Mouse (Mus musculus) gastrocnemius, adult 8-10 months (tissue): ENCODE results near the gene Osbpl5. TPM values are rescaled to one million over a fixed set of nuclear protein-coding genes. Genes with fewer than 3 reads are reported as not detected.
"Not testable (repeated sequence)": the region's sequence is repeated elsewhere in the genome, so short reads cannot be mapped to it uniquely, and the experiment has no call there.

ENCODE experiments used
- DNase-seq, 2 experiments: peaks; one replicate each; pipeline ENCODE4 v3.0.0; 2022; ENCODE audit warnings: low spot score in 2 of 2
- microRNA-seq: library from miRNA; unstranded; fragments of <30 nt; microRNA quantifications from one replicate; pipeline ENCODE4 v1.2.0, GENCODE M21; 2022
- total RNA-seq, 4 experiments: library from RNA; stranded (reverse); gene quantifications; 2 replicates each; pipeline ENCODE4 v1.2.4; 2022

Gene Osbpl5
- total RNA-seq, 4 experiments from 2014 or later = 11.2 to 17.7 (median 14.1) TPM

- DNase-seq = not testable (repeated sequence)
Observed at GRCm38 (mm10) chr7:143649769-143650346, 106.9 kb downstream of the Osbpl5 start.

- DNase-seq = peak; percentile 54 to 70
Observed at GRCm38 (mm10) chr7:143649034-143649768, 107.6 kb downstream of the Osbpl5 start, which contains the start of gene Tnfrsf22. TSS of gene Tnfrsf22 (minus strand) at chr7:143649661.

- DNase-seq = not testable (repeated sequence)
Observed at GRCm38 (mm10) chr7:143643949-143644348, 112.8 kb downstream of the Osbpl5 start.

Small RNA genes lying within 50 kb of the gene (microRNA-seq; reads per million reads assigned to microRNA genes)
- not detected for gene Gm22064

Other genes starting within 250 kb of the Osbpl5 start
- 100 to 1,000 TPM; 181 to 185 (median 183) TPM for gene Nap1l4, start 207.9 kb downstream of the Osbpl5 start, total RNA-seq
- 10 to 100 TPM; 31.9 to 41.9 (median 38.4) TPM for gene Cars, start 156.9 kb downstream of the Osbpl5 start, total RNA-seq
- under 1 TPM; 0.07 to 0.21 (median 0.14) TPM for gene Tnfrsf26, start 128.3 kb downstream of the Osbpl5 start, total RNA-seq
- gene Tnfrsf22, start 107.3 kb downstream of the Osbpl5 start, total RNA-seq = 1 to 10 TPM; 1.2 to 2.8 (median 1.7) TPM
- gene Tnfrsf23, start 71.1 kb downstream of the Osbpl5 start, total RNA-seq = 1 to 10 TPM; 2.5 to 4.6 (median 3.4) TPM
- under 1 TPM; 0.29 to 0.86 (median 0.33) TPM for gene Mrgprg, start 10.0 kb upstream of the Osbpl5 start, total RNA-seq
- under 1 TPM; 0.32 to 0.87 (median 0.44) TPM for gene Mrgpre, start 27.5 kb upstream of the Osbpl5 start, total RNA-seq
- gene Nadsyn1, start 65.9 kb upstream of the Osbpl5 start, total RNA-seq = 1 to 10 TPM; 2.5 to 3.6 (median 2.8) TPM
- gene Dhcr7, start 66.2 kb upstream of the Osbpl5 start, total RNA-seq = 1 to 10 TPM; 3.8 to 8.2 (median 4.7) TPM
- not detected for gene Gm498, start 109.9 kb upstream of the Osbpl5 start, total RNA-seq
- gene Shank2, start 244.9 kb upstream of the Osbpl5 start, total RNA-seq = under 1 TPM; 0.07 to 0.13 (median 0.08) TPM